Mouse (Mus musculus) bone marrow, adult 2 months (tissue): ENCODE measurements around the gene Commd2. TPM values are rescaled to one million over a fixed set of nuclear protein-coding genes. Genes with fewer than 3 reads are reported as not detected.

Experiments
- H3K27ac ChIP-seq: fragments of 200-500 bp; 2 replicates; pipeline ENCODE4 v1.5.1; 2012; ENCODE audit warnings: low read depth, mild to moderate bottlenecking, control low read depth, inconsistent platforms, low read length; ENCODE audit not compliant: control insufficient read depth, poor library complexity, insufficient read depth
- H3K4me1 ChIP-seq: fragments of 200-500 bp; 2 replicates; pipeline ENCODE4 v1.6.1; 2011; ENCODE audit warnings: low read length; ENCODE audit not compliant: control insufficient read depth, insufficient read depth
- H3K4me3 ChIP-seq: fragments of 200-500 bp; replicated peaks from 2 replicates; pipeline ENCODE3; 2011; ENCODE audit warnings: mild to moderate bottlenecking, low read depth, low read length, control low read depth; ENCODE audit not compliant: control insufficient read depth
- CTCF ChIP-seq: fragments of 200-500 bp; IDR thresholded peaks from 2 replicates; pipeline ENCODE4 v1.5.1; 2011; ENCODE audit warnings: low read length, control low read depth; ENCODE audit not compliant: control insufficient read depth, insufficient read depth
- POLR2A ChIP-seq: fragments of 200-500 bp; IDR thresholded peaks from 2 replicates; pipeline ENCODE4 v1.6.1; 2011; ENCODE audit warnings: low read depth, mild to moderate bottlenecking, control low read depth, low read length, borderline replicate concordance; ENCODE audit not compliant: control insufficient read depth
- WGBS: fragments of 180-500 bp; shearing (Covaris S2); methylation state at CpG from one replicate; pipeline ENCODE4 v1.1.7; 2018; 5-methylcytosine and 5-hydroxymethylcytosine counted together
- polyA plus RNA-seq: library from polyadenylated mRNA; stranded (reverse); fragments of >200 nt; gene quantifications from 2 replicates; pipeline ENCODE4 v1.2.4, GENCODE M21; 2011; ENCODE audit warnings: low replicate concordance; ENCODE audit not compliant: missing spikeins, insufficient read depth, insufficient read length

Commd2 gene
- polyA plus RNA-seq, 1 experiment = 21.8 TPM

GRCm38 (mm10) chr3:57603891-57604617 lies 47.5 kb downstream of the Commd2 start:
- 62% methylated on average over 5 of the region's 5 CpGs for WGBS
- TF ChIP-seq CTCF (no peak), POLR2A (no peak)
- Histone ChIP-seq H3K27ac (no peak overlapping the region), H3K4me3 (no peak overlapping the region), H3K4me1 (no peaks in the 10 kb centered on the region)

- no peak overlapping the region for H3K4me3 ChIP-seq
- H3K4me1 ChIP-seq = no peaks in the 10 kb centered on the region
- no peak for TF ChIP-seq CTCF
- TF ChIP-seq POLR2A = no peak
- H3K27ac ChIP-seq = no peak overlapping the region
- WGBS = 68% methylated on average over 4 of the region's 4 CpGs
Observed at GRCm38 (mm10) chr3:57602610-57603009, 48.9 kb downstream of the Commd2 start.

GRCm38 (mm10) chr3:57596566-57596965 lies 54.9 kb downstream of the Commd2 start:
- Histone ChIP-seq H3K4me3 (no peak overlapping the region), H3K4me1 (no peaks in the 10 kb centered on the region), H3K27ac (no peak overlapping the region)
- 54% methylated on average over 7 of the region's 7 CpGs for WGBS
- TF ChIP-seq POLR2A (no peak), CTCF (no peak)

GRCm38 (mm10) chr3:57595506-57595905 lies 56.0 kb downstream of the Commd2 start:
- H3K4me3 ChIP-seq = no peak overlapping the region
- TF ChIP-seq CTCF (no peak), POLR2A (no peak)
- H3K4me1 ChIP-seq = no peaks in the 10 kb centered on the region
- H3K27ac ChIP-seq = no peak overlapping the region

Other genes with a start within 250 kb of the Commd2 start
- not detected in 2 replicates for gene Tm4sf4, start 226.4 kb downstream of the Commd2 start, polyA plus RNA-seq
- 1.3 and 4.0 TPM in 2 replicates for gene Wwtr1, start 75.8 kb downstream of the Commd2 start, polyA plus RNA-seq
- gene Ankub1, start 41.1 kb upstream of the Commd2 start, polyA plus RNA-seq = not detected in 2 replicates
- gene Rnf13, start 84.3 kb upstream of the Commd2 start, polyA plus RNA-seq = 1.9 and 22.1 TPM in 2 replicates
- gene Pfn2, start 196.4 kb upstream of the Commd2 start, polyA plus RNA-seq = 2.2 and 5.6 TPM in 2 replicates